Mouse (Mus musculus) c-Kit-negative CD71-positive TER-119-positive erythroid progenitor cells, embryonic 14.5 days (primary cell): ENCODE measurements around the gene Gm21962.
"Not testable (repeated sequence)": the region's sequence is repeated elsewhere in the genome, so short reads cannot be mapped to it uniquely, and the experiment has no call there.

Experiments used
- DNase-seq: peaks from one replicate; pipeline ENCODE4 v3.0.0-alpha.2; 2013; ENCODE audit warnings: low read depth, low spot score

Gene Gm21962

GRCm38 (mm10) chr3:137671224-137671623, at the start of gene Gm21962:
Gene Gm21962, plus strand, starts transcription at chr3:137671524.
- DNase-seq, result not testable (repeated sequence)

GRCm38 (mm10) chr3:137622091-137622490, 49.2 kb upstream of the Gm21962 start:
- no peak for DNase-seq

- DNase-seq, result no peak
Measured at GRCm38 (mm10) chr3:137622895-137623580, 48.3 kb upstream of the Gm21962 start.

- no peak for DNase-seq
Measured at GRCm38 (mm10) chr3:137623581-137624362, 47.6 kb upstream of the Gm21962 start.

- DNase-seq, result no peak
Measured at GRCm38 (mm10) chr3:137625054-137625453, 46.3 kb upstream of the Gm21962 start.

- DNase-seq, result no peak
Measured at GRCm38 (mm10) chr3:137633726-137634125, 37.6 kb upstream of the Gm21962 start.

- no peak for DNase-seq
Measured at GRCm38 (mm10) chr3:137636571-137636970, 34.8 kb upstream of the Gm21962 start.

GRCm38 (mm10) chr3:137641238-137641637, 30.1 kb upstream of the Gm21962 start:
- no peak for DNase-seq

- DNase-seq, result no peak
Measured at GRCm38 (mm10) chr3:137642137-137642536, 29.2 kb upstream of the Gm21962 start.

- no peak for DNase-seq
Measured at GRCm38 (mm10) chr3:137642568-137642967, 28.8 kb upstream of the Gm21962 start.

GRCm38 (mm10) chr3:137644081-137644480, 27.2 kb upstream of the Gm21962 start:
- no peak for DNase-seq

- DNase-seq, result no peak
Measured at GRCm38 (mm10) chr3:137644947-137645346, 26.4 kb upstream of the Gm21962 start.

- DNase-seq, result no peak
Measured at GRCm38 (mm10) chr3:137647427-137648100, 23.8 kb upstream of the Gm21962 start.

GRCm38 (mm10) chr3:137649112-137649511, 22.2 kb upstream of the Gm21962 start:
- no peak for DNase-seq

- DNase-seq, result no peak
Measured at GRCm38 (mm10) chr3:137652853-137653252, 18.5 kb upstream of the Gm21962 start.

GRCm38 (mm10) chr3:137680923-137681322, 9.6 kb downstream of the Gm21962 start:
- no peak for DNase-seq

GRCm38 (mm10) chr3:137682911-137683806, 11.8 kb downstream of the Gm21962 start:
- DNase-seq, result no peak

- no peak for DNase-seq
Measured at GRCm38 (mm10) chr3:137683807-137684403, 12.6 kb downstream of the Gm21962 start.

- DNase-seq, result no peak
Measured at GRCm38 (mm10) chr3:137686932-137687331, 15.6 kb downstream of the Gm21962 start.

- DNase-seq, result no peak
Measured at GRCm38 (mm10) chr3:137691503-137691902, 20.2 kb downstream of the Gm21962 start.

- no peak for DNase-seq
Measured at GRCm38 (mm10) chr3:137715946-137716345, 44.6 kb downstream of the Gm21962 start.
